Mouse (Mus musculus) mouse trophoblast stem cell (cell line): ENCODE measurements around the gene C130050O18Rik.

Experiments used
- in situ Hi-C, 2 experiments: fragments of 300-500 bp; cut with MseI, MboI; formaldehyde crosslinking; loops; 2 replicates in 1 of 2; 3 replicates in 1 of 2; pipeline ENCODE4 v1.15.1; 2025

Gene C130050O18Rik

GRCm38 (mm10) chr5:139404801-139405401, at the start of gene C130050O18Rik:
TSS of gene C130050O18Rik (plus strand) at chr5:139405280.
- in situ Hi-C loops = no loop called here

GRCm38 (mm10) chr5:139358653-139359052, 46.4 kb upstream of the C130050O18Rik start:
- in situ Hi-C loops = no loop called here

- in situ Hi-C loops = no loop called here
Measured at GRCm38 (mm10) chr5:139359244-139359643, 45.8 kb upstream of the C130050O18Rik start.

GRCm38 (mm10) chr5:139363858-139364257, 41.2 kb upstream of the C130050O18Rik start:
- in situ Hi-C loops = no loop called here

GRCm38 (mm10) chr5:139364260-139364910, 40.7 kb upstream of the C130050O18Rik start:
- in situ Hi-C loops = no loop called here

- in situ Hi-C loops = no loop called here
Measured at GRCm38 (mm10) chr5:139364911-139365571, 40.0 kb upstream of the C130050O18Rik start.

- in situ Hi-C loops = no loop called here
Measured at GRCm38 (mm10) chr5:139365827-139366226, 39.3 kb upstream of the C130050O18Rik start.

GRCm38 (mm10) chr5:139366484-139366883, 38.6 kb upstream of the C130050O18Rik start:
- in situ Hi-C loops = no loop called here

GRCm38 (mm10) chr5:139367884-139368458, 37.1 kb upstream of the C130050O18Rik start:
- in situ Hi-C loops = no loop called here

GRCm38 (mm10) chr5:139368638-139369320, 36.3 kb upstream of the C130050O18Rik start:
- in situ Hi-C loops = no loop called here

- in situ Hi-C loops = no loop called here
Measured at GRCm38 (mm10) chr5:139370336-139370735, 34.7 kb upstream of the C130050O18Rik start.

- in situ Hi-C loops = no loop called here
Measured at GRCm38 (mm10) chr5:139371118-139371517, 34.0 kb upstream of the C130050O18Rik start.

- in situ Hi-C loops = no loop called here
Measured at GRCm38 (mm10) chr5:139371631-139372401, 33.3 kb upstream of the C130050O18Rik start.

GRCm38 (mm10) chr5:139373126-139373525, 32.0 kb upstream of the C130050O18Rik start:
- in situ Hi-C loops = no loop called here

- in situ Hi-C loops = no loop called here
Measured at GRCm38 (mm10) chr5:139373889-139374444, 31.1 kb upstream of the C130050O18Rik start.

GRCm38 (mm10) chr5:139374841-139375240, 30.2 kb upstream of the C130050O18Rik start:
- in situ Hi-C loops = no loop called here

GRCm38 (mm10) chr5:139377468-139378270, 27.4 kb upstream of the C130050O18Rik start, which contains the start of gene Gpr146:
TSS of gene Gpr146 (plus strand) at chr5:139377697.
- in situ Hi-C loops = no loop called here

GRCm38 (mm10) chr5:139378271-139378556, 26.9 kb upstream of the C130050O18Rik start:
- in situ Hi-C loops = no loop called here

GRCm38 (mm10) chr5:139378986-139379629, 26.0 kb upstream of the C130050O18Rik start:
- in situ Hi-C loops = no loop called here
